Mouse (Mus musculus) C2C12 (cell line): ENCODE results near the gene Sart3.

ENCODE experiments used
- CTCF ChIP-seq: IDR thresholded peaks from one replicate; pipeline ENCODE4 v1.5.1; 2011; ENCODE audit not compliant: control insufficient read depth, insufficient read depth, insufficient read length
- USF1 ChIP-seq: IDR thresholded peaks from one replicate; pipeline ENCODE4 v1.6.1; 2011; ENCODE audit warnings: low read depth, mild to moderate bottlenecking, control low read depth, moderate library complexity

DNA sequence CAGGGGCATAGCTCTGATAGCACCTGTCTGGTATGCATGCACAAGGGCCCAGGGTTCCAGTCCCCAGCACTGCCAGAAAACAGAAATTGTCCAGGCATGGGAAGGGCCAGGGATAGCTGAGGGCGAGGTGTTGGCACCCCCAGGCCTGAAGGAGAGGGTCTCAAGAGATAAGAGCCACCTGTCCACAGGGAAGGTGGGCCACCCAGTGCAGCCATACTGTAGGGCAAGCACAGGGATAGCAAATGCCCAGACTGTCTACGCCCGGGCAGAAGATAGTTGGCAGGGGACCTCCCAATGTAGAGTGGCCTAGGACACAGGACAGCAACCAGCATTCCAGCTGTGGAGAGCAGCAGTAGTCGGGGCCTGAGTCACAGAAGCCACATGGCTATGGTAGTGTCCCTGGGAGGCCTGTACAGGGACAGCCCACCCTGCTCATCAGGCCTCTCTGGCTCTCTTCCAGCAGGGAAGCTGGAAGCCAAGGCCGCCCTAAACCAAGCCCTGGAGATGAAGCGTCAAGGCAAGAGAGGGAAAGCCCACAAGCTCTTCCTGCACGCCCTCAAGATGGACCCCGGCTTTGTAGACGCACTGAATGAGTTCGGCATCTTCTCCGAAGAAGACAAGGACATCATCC is 34.6 kb downstream of the Sart3 start:
- TF ChIP-seq USF1 (no peak), CTCF (no peak)
